ENCODE assay signal across 8 mouse cellular contexts in the genomic region with DNA sequence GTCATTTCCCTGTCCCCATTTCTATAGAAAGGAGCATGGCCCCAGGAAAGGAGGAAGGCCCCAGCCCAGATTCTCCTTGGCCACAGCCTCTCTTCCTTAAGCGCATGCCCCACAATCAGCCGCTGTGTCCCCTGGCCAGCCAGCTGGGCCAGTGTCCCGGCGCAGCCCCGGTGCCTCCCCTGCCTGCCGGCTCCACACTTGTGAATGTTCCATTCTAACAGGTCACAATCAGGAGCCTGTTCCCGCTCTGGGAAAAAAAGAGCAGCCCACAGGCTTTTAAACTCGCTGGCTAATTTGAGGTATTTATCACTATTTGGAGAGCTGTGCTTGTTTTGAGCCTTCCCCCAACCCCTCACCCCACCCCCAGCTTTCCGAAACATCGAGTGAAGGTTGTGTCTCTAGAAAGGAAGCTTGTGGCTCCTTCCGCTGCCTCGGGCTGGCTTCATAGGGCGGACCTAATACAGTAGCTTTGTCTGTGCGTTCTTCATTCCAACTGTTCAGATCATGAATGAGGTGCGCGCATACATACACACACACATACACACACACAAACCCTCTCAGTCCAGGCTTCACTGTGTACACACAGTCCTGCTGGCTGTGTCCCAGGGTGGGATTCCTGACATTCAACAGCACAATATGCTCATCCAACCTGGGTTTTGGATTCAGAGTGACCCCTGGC.
A peak's percentile ranks its signal among the peaks of the same experiment; 100 is the strongest.
DNase-seq lines count a peak whose midpoint lies in the region; ATAC-seq and TF ChIP-seq lines count a peak whose summit lies in the region.

No protein-coding gene starts in this region.

- H3K4me1 ChIP-seq in heart, embryonic 10.5 days: peaks cover 24% of the 10 kb centered on the region
- H3K4me1 ChIP-seq in forebrain, postnatal 0 days (ENCODE audit: insufficient read depth): no peaks in the 10 kb centered on the region
- H3K4me1 ChIP-seq in limb, embryonic 11.5 days (ENCODE audit: control insufficient read depth, insufficient read depth, low read length): peaks cover 23% of the 10 kb centered on the region

- 0 out of 2 replicates have a peak, but pooled peaks cover 3% of the 10 kb centered on the region for H3K27me3 ChIP-seq in heart, embryonic 10.5 days (ENCODE audit: insufficient read depth, poor library complexity, severe bottlenecking)
- H3K27me3 ChIP-seq in forebrain, postnatal 0 days (ENCODE audit: insufficient read depth, low read length): no peaks in the 10 kb centered on the region
- H3K27me3 ChIP-seq in limb, embryonic 11.5 days (ENCODE audit: control insufficient read depth, insufficient read depth, low read length): no peaks in the 10 kb centered on the region

- no peak overlapping the region for H3K4me3 ChIP-seq in heart, embryonic 10.5 days
- H3K4me3 ChIP-seq in forebrain, postnatal 0 days (ENCODE audit: low read depth, low read length): no peak overlapping the region
- no peak overlapping the region for H3K4me3 ChIP-seq in limb, embryonic 11.5 days (ENCODE audit: low read depth, low read length)

- intact Hi-C loops in heart, postnatal 25 days (cut with DNase I): no loop called here

- H3K36me3 ChIP-seq in heart, embryonic 10.5 days: no peaks in the 10 kb centered on the region
- no peaks in the 10 kb centered on the region for H3K36me3 ChIP-seq in forebrain, postnatal 0 days (ENCODE audit: insufficient read depth)
- no peaks in the 10 kb centered on the region for H3K36me3 ChIP-seq in limb, embryonic 11.5 days (ENCODE audit: control insufficient read depth, insufficient read depth, low read length)

- DNase-seq in heart, embryonic 10.5 days (ENCODE audit: low spot score): no peak
- DNase-seq in heart, adult 18-20 months: no peak
- peak; percentile 58 for DNase-seq in CD4-positive, CD25-positive, alpha-beta regulatory T cell, adult 2 months (ENCODE audit: low read depth, low spot score)
- DNase-seq in forebrain, postnatal 0 days: peak; percentile 55
- peak; percentile 48 for DNase-seq in limb, embryonic 11.5 days (ENCODE audit: low spot score)
- no peak for DNase-seq in cerebellum, adult 11-12 months
- no peak for DNase-seq in urinary bladder, adult 18-20 months (ENCODE audit: low spot score in 2 of 2)
- DNase-seq in heart, postnatal 25 days (ENCODE audit: low spot score): no peak

- WGBS in heart, embryonic 10.5 days: 56% methylated on average over 16 of the region's 16 CpGs
- 34% methylated on average over 16 of the region's 16 CpGs for WGBS in forebrain, postnatal 0 days
- 60% methylated on average over 16 of the region's 16 CpGs for WGBS in limb, embryonic 11.5 days

- H3K9me3 ChIP-seq in heart, embryonic 10.5 days: no peaks in the 10 kb centered on the region
- no peaks in the 10 kb centered on the region for H3K9me3 ChIP-seq in forebrain, postnatal 0 days (ENCODE audit: low read length)
- no peaks in the 10 kb centered on the region for H3K9me3 ChIP-seq in limb, embryonic 11.5 days (ENCODE audit: control insufficient read depth, low read length)

- ATAC-seq in forebrain, postnatal 0 days: peak; percentile 84
- peak; percentile 51; the same call in 1 of the 2 replicates for ATAC-seq in limb, embryonic 11.5 days (ENCODE audit: insufficient number of reproducible peaks, low FRiP score, low TSS enrichment, low read depth)

- peak overlapping the region; percentile 62 for H3K27ac ChIP-seq in heart, embryonic 10.5 days
- no peak overlapping the region; the same call in 1 of the 2 replicates for H3K27ac ChIP-seq in forebrain, postnatal 0 days (ENCODE audit: low read depth, low read length)
- peak overlapping the region; percentile 62 for H3K27ac ChIP-seq in limb, embryonic 11.5 days (replicated peaks; ENCODE audit: low read depth, low read length)

- no peak overlapping the region for H3K4me2 ChIP-seq in forebrain, postnatal 0 days (ENCODE audit: low read depth)
- no peak overlapping the region for H3K4me2 ChIP-seq in limb, embryonic 11.5 days (ENCODE audit: low read depth, severe bottlenecking)

- TF ChIP-seq CTCF in forebrain, postnatal 0 days (IDR thresholded peaks at IDR 0.05; ENCODE audit: low read depth): no peak

- H3K9ac ChIP-seq in forebrain, postnatal 0 days: no peak overlapping the region
- no peak overlapping the region for H3K9ac ChIP-seq in limb, embryonic 11.5 days (ENCODE audit: low read length)

Comparison
In these comparisons a context has a peak if more than half of its experiments do, and no peak if none do; other contexts are left out.
1. DNase-seq: peak in CD4-positive, CD25-positive, alpha-beta regulatory T cell, adult 2 months (single experiment), forebrain, postnatal 0 days (single experiment) and limb, embryonic 11.5 days (single experiment); none in heart, embryonic 10.5 days (single experiment), heart, adult 18-20 months (0 of 2), cerebellum, adult 11-12 months (single experiment), urinary bladder, adult 18-20 months (0 of 2) and heart, postnatal 25 days (single experiment).